In genomic region chr17:29186989-29187859, GRCm38 (mm10) we compare ENCODE assay signal across 13 mouse cellular contexts. TPM values are rescaled to one million over a fixed set of nuclear protein-coding genes. Genes with fewer than 3 reads are reported as not detected.
DNase-seq lines count a peak whose midpoint lies in the region; ATAC-seq lines count a peak whose summit lies in the region.
"Had no signal": no experiment of that assay in that cellular context is flagged by ENCODE, and none has a peak within 500 bp of the region (broad histone marks: within the 10 kb centered on the region; RNA-seq: fewer than 3 reads in every experiment).

No protein-coding gene starts in this region.

- H3K4me3 ChIP-seq in hindbrain, embryonic 11.5 days (ENCODE audit: low read depth, low read length) = no peak overlapping the region
- H3K4me3 ChIP-seq in hindbrain, embryonic 14.5 days (replicated peaks; ENCODE audit: low read length) = no peak overlapping the region
- no peak overlapping the region for H3K4me3 ChIP-seq in hindbrain, embryonic 13.5 days
- H3K4me3 ChIP-seq in neural tube, embryonic 15.5 days (replicated peaks) = no peak overlapping the region
- H3K4me3 ChIP-seq in intestine, embryonic 15.5 days (replicated peaks) = no peak overlapping the region
- H3K4me3 ChIP-seq: limb, embryonic 12.5 days had no signal

- no peaks in the 10 kb centered on the region for H3K9me3 ChIP-seq in hindbrain, embryonic 11.5 days (ENCODE audit: control insufficient read depth, low read length)
- no peaks in the 10 kb centered on the region for H3K9me3 ChIP-seq in hindbrain, embryonic 14.5 days (ENCODE audit: control insufficient read depth, low read length)
- no peaks in the 10 kb centered on the region for H3K9me3 ChIP-seq in hindbrain, embryonic 13.5 days
- H3K9me3 ChIP-seq in neural tube, embryonic 15.5 days (replicated peaks) = no peaks in the 10 kb centered on the region
- H3K9me3 ChIP-seq in intestine, embryonic 15.5 days = no peaks in the 10 kb centered on the region
- H3K9me3 ChIP-seq: limb, embryonic 12.5 days had no signal

- H3K36me3 ChIP-seq in hindbrain, embryonic 11.5 days (ENCODE audit: control insufficient read depth, insufficient read depth, low read length) = no peaks in the 10 kb centered on the region
- no peaks in the 10 kb centered on the region for H3K36me3 ChIP-seq in hindbrain, embryonic 14.5 days (replicated peaks; ENCODE audit: control insufficient read depth, insufficient read depth)
- no peaks in the 10 kb centered on the region for H3K36me3 ChIP-seq in hindbrain, embryonic 13.5 days
- H3K36me3 ChIP-seq in neural tube, embryonic 15.5 days = no peaks in the 10 kb centered on the region
- no peaks in the 10 kb centered on the region for H3K36me3 ChIP-seq in intestine, embryonic 15.5 days
- H3K36me3 ChIP-seq: limb, embryonic 12.5 days had no signal

- ATAC-seq in hindbrain, embryonic 11.5 days (ENCODE audit: low FRiP score) = no peak
- no peak for ATAC-seq in hindbrain, embryonic 14.5 days (ENCODE audit: low FRiP score)
- peak; percentile 47 for ATAC-seq in hindbrain, embryonic 13.5 days (ENCODE audit: low FRiP score)
- ATAC-seq in neural tube, embryonic 15.5 days (ENCODE audit: low FRiP score) = 0 out of 2 replicates have a peak, but pooled peaks have one; percentile 45
- no peak for ATAC-seq in intestine, embryonic 15.5 days
- ATAC-seq: liver, postnatal 0 days had no signal

- 21% methylated on average over 10 of the region's 10 CpGs for WGBS in hindbrain, embryonic 11.5 days
- 11% methylated on average over 10 of the region's 10 CpGs for WGBS in hindbrain, embryonic 14.5 days
- WGBS in hindbrain, embryonic 13.5 days = 15% methylated on average over 10 of the region's 10 CpGs
- 20% methylated on average over 10 of the region's 10 CpGs for WGBS in neural tube, embryonic 15.5 days
- WGBS in intestine, embryonic 15.5 days = 59% methylated on average over 10 of the region's 10 CpGs

- H3K9ac ChIP-seq in hindbrain, embryonic 11.5 days (ENCODE audit: low read depth, low read length) = 0 out of 2 replicates have a peak overlapping the region, but pooled peaks have one; percentile 11
- H3K9ac ChIP-seq in hindbrain, embryonic 14.5 days = no peak overlapping the region
- no peak overlapping the region for H3K9ac ChIP-seq in hindbrain, embryonic 13.5 days
- no peak overlapping the region for H3K9ac ChIP-seq in neural tube, embryonic 15.5 days (replicated peaks)
- H3K9ac ChIP-seq in intestine, embryonic 15.5 days = no peak overlapping the region
- H3K9ac ChIP-seq: limb, embryonic 12.5 days; liver, postnatal 0 days had no signal

- peaks cover 7% of the 10 kb centered on the region; the same call in 1 of the 2 replicates for H3K4me1 ChIP-seq in hindbrain, embryonic 11.5 days (replicated peaks; ENCODE audit: control insufficient read depth, insufficient read depth, low read length)
- no peaks in the 10 kb centered on the region; the same call in 1 of the 2 replicates for H3K4me1 ChIP-seq in hindbrain, embryonic 14.5 days (replicated peaks; ENCODE audit: control insufficient read depth, insufficient read depth, low read length)
- peaks cover 45% of the 10 kb centered on the region for H3K4me1 ChIP-seq in hindbrain, embryonic 13.5 days (replicated peaks)
- H3K4me1 ChIP-seq in neural tube, embryonic 15.5 days = peaks cover 21% of the 10 kb centered on the region
- H3K4me1 ChIP-seq in intestine, embryonic 15.5 days (replicated peaks) = peaks cover 17% of the 10 kb centered on the region

- no peak overlapping the region for H3K27ac ChIP-seq in hindbrain, embryonic 11.5 days (ENCODE audit: low read depth, low read length)
- no peak overlapping the region for H3K27ac ChIP-seq in hindbrain, embryonic 14.5 days
- H3K27ac ChIP-seq in hindbrain, embryonic 13.5 days = peak overlapping the region; percentile 10; the same call in 1 of the 2 replicates
- peak overlapping the region; percentile 64 for H3K27ac ChIP-seq in neural tube, embryonic 15.5 days (replicated peaks)
- no peak overlapping the region for H3K27ac ChIP-seq in intestine, embryonic 15.5 days
- H3K27ac ChIP-seq: kidney, postnatal 0 days; limb, embryonic 12.5 days had no signal

- no peaks in the 10 kb centered on the region for H3K27me3 ChIP-seq in hindbrain, embryonic 11.5 days (ENCODE audit: control insufficient read depth, insufficient read depth, low read length)
- no peaks in the 10 kb centered on the region for H3K27me3 ChIP-seq in hindbrain, embryonic 14.5 days (ENCODE audit: control insufficient read depth, insufficient read depth, low read length)
- peaks cover 22% of the 10 kb centered on the region; the same call in 1 of the 2 replicates for H3K27me3 ChIP-seq in hindbrain, embryonic 13.5 days
- H3K27me3 ChIP-seq in neural tube, embryonic 15.5 days (replicated peaks) = no peaks in the 10 kb centered on the region
- 0 out of 2 replicates have a peak, but pooled peaks cover 2% of the 10 kb centered on the region for H3K27me3 ChIP-seq in intestine, embryonic 15.5 days (replicated peaks)

- DNase-seq in hindbrain, embryonic 11.5 days (ENCODE audit: low spot score) = no peak
- no peak for DNase-seq in hindbrain, embryonic 14.5 days (ENCODE audit: low spot score)
- peak; percentile 40 for DNase-seq in embryo, embryonic 9.5 days (ENCODE audit: extremely low spot score)
- DNase-seq in thymus, postnatal 25 days = no peak
- DNase-seq in urinary bladder, adult 2 months (ENCODE audit: low spot score) = no peak
- DNase-seq: cerebellum, postnatal 25 days; layer of hippocampus, adult 9-11 months; liver, postnatal 0 days had no signal

- no peak overlapping the region for H3K4me2 ChIP-seq in hindbrain, embryonic 11.5 days (replicated peaks; ENCODE audit: low read depth, low read length)
- no peak overlapping the region for H3K4me2 ChIP-seq in hindbrain, embryonic 14.5 days (replicated peaks)
- H3K4me2 ChIP-seq in hindbrain, embryonic 13.5 days = no peak overlapping the region
- H3K4me2 ChIP-seq in neural tube, embryonic 15.5 days = no peak overlapping the region
- H3K4me2 ChIP-seq in intestine, embryonic 15.5 days (replicated peaks) = no peak overlapping the region
- H3K4me2 ChIP-seq: limb, embryonic 12.5 days had no signal

RNA-seq across cellular contexts. Expression of gene Cpne5, which starts 50.7 kb away (rescaled TPM):
- polyA plus RNA-seq in hindbrain, embryonic 11.5 days (2014; fragmentation: Nextera tagmentation; extraction: Ambion mirVana) = 3.7 and 4.2 TPM in 2 replicates
- 38.1 and 42.8 TPM in 2 replicates for polyA plus RNA-seq in hindbrain, embryonic 14.5 days (2014; fragmentation: Nextera tagmentation; extraction: Ambion mirVana)
- 18.9 and 20.2 TPM in 2 replicates for polyA plus RNA-seq in hindbrain, embryonic 13.5 days (2015; fragmentation: Nextera tagmentation; extraction: Ambion mirVana)
- 56.0 and 61.2 TPM in 2 replicates for polyA plus RNA-seq in neural tube, embryonic 15.5 days (2015; fragmentation: Nextera tagmentation; extraction: Ambion mirVana)
- polyA plus RNA-seq in intestine, embryonic 15.5 days (2015; fragmentation: Nextera tagmentation; extraction: Ambion mirVana) = 7.5 and 8.3 TPM in 2 replicates
- 0.56 and 1.0 TPM in 2 replicates for polyA plus RNA-seq in urinary bladder, adult 2 months (2012; rRNA removed)

Comparison
In these comparisons a context has a peak if more than half of its experiments do, and no peak if none do; other contexts are left out.
1. ATAC-seq: peak in hindbrain, embryonic 13.5 days (single experiment) and neural tube, embryonic 15.5 days (single experiment); none in hindbrain, embryonic 11.5 days (single experiment), hindbrain, embryonic 14.5 days (single experiment) and intestine, embryonic 15.5 days (single experiment).
2. H3K27ac ChIP-seq: peak in hindbrain, embryonic 13.5 days (single experiment) and neural tube, embryonic 15.5 days (single experiment); none in hindbrain, embryonic 11.5 days (single experiment), hindbrain, embryonic 14.5 days (single experiment) and intestine, embryonic 15.5 days (single experiment).